Mouse (Mus musculus) large intestine, adult 2 months (tissue): ENCODE measurements around the gene Celf5. TPM values are rescaled to one million over a fixed set of nuclear protein-coding genes. Genes with fewer than 3 reads are reported as not detected.

Experiments used
- DNase-seq: peaks from one replicate; pipeline ENCODE4 v3.0.0-alpha.2; 2012; ENCODE audit warnings: low read depth, low spot score
- WGBS: fragments of 180-500 bp; shearing (Covaris S2); methylation state at CpG from one replicate; pipeline ENCODE4 v1.1.7; 2018; 5-methylcytosine and 5-hydroxymethylcytosine counted together
- polyA plus RNA-seq: library from polyadenylated mRNA; depleted of rRNA; stranded (reverse); fragments of >200 nt; gene quantifications from 2 replicates; pipeline ENCODE4 v1.2.3, GENCODE M21; 2012

Celf5 gene
- polyA plus RNA-seq, 1 experiment, result 2.3 TPM

DNA sequence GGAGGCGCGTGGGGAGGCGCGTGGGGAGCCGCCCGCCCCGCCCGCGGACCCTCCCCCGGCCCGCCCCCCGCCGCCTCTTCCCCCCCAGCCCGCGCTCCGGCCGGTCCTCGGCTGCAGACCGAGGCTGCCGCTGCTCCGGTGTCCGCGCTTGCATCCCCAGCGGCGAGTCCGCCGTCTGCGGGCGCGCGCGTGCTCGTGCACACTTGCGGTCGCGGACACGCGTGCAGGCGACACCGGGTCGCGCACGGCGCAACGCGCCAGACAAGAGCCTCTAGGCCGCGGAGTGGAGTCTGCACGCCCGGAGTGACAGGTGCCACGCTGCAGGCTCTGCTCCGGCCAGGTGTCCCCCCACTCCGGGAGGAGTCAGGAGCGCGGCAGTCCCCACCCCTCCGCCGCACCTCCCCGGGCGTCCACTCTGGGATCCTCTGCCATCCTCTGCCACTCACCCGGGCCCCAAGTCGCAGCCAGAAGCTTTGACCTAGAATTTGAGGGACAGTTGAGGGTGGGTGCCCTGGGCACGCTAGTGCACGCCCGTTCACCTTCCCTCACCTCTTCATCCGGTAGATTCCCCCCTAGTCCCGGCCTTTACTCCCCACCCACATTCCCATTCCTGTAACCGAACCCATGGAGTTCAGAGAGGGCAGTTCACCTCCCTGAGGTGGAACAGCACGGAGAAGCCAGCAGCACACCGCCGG is 51.5 kb downstream of the Celf5 start:
- DNase-seq, result no peak
- under 1% methylated on average over 70 of the region's 70 CpGs for WGBS

DNA sequence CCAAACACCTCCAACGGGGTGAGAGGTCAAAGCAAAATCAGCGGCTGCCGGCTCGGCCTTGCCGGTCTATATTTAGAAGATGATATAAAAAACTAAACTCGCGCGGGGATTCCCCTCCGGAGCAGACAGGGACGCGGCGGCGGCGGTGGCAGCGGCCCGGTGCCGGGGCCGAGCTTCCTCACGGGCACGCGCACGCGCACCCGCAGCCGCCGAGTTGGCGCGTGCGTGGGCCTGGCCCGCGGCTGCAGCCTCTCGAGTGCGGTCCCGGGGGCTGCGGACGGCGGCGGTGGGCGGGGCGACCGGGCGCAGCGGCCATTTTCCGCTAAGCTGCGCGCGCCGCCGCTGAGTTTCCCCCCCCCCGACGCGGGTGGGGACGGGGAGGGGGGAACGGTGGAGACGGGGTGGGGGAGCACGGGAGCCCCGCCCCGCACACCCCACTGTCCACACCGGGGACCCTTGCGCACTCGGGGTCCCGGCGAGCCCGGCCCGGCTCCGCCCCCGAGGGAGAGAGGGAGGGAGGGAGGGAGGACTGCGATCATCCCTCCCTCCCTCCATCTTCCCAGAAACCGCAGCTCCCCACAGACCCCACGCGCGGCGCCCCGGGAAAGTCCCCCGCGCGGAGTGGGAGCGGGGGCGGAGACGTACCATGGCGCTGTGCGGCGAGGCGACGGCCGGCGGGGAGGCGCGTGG is 52.2 kb downstream of the Celf5 start:
- under 1% methylated on average over 74 of the region's 89 CpGs for WGBS
- DNase-seq, result no peak

DNA sequence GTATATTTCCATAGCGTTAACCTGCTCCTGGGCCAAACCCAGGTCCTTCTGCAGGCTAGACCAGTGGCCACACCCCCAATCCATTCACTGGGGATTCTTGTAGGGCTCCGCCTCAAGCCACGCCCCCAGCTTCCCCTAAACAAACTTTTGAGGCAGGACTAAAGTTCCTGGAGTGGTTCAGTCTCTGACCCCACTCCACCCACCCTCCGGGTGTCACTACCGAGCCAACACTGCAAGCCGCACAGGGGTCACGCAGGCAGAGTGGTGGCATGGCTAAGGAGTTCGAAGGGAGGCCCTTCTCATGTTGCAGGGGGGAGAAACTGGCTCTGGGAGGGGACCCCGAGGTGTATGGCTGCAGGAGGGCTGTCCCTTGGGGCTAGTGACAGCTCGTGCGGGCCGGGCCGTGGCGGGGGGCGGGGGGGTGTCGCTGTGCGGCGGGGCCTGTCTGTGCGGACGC is 52.9 kb downstream of the Celf5 start:
- no peak for DNase-seq
- WGBS, result 1% methylated on average over 20 of the region's 20 CpGs

DNA sequence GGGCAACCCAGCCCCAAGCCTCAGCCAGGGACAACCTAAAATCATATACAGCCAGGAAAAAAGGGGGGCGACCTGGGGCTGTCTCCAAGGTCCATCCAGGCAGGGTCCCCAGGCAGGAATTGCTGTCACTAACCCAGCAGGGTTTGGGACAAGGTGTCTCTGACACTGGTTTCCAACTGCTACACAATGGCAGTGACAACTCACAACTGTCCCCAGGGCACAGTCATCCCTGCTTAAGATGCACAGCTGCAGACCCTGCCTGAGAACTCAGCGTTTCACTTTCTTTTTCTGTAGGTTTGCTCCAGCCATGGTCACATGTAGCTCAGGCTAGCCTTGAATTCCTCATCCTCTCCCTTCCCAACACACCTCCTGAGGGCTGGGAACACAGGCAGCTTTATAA is 53.4 kb downstream of the Celf5 start:
- 46% methylated on average over 2 of the region's 2 CpGs for WGBS
- no peak for DNase-seq

DNA sequence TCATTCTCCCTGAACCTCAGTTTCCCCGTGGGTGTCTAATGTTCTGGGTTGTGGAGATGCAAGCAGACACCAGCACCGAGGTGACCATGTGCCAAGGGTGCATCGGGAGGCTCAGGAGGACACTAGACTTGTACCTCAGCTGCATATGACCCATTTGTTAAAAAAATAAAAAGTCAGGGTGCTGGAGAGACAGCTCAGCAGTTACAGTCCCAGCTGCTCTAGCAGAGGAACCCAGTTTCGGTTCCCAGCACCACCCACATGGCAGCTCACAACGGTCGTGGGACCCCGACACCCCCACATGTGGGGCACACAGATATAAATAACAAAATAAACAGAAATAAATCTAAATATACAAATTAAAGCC is 54.0 kb downstream of the Celf5 start:
- WGBS, result 90% methylated on average over 7 of the region's 7 CpGs
- DNase-seq, result no peak

DNA sequence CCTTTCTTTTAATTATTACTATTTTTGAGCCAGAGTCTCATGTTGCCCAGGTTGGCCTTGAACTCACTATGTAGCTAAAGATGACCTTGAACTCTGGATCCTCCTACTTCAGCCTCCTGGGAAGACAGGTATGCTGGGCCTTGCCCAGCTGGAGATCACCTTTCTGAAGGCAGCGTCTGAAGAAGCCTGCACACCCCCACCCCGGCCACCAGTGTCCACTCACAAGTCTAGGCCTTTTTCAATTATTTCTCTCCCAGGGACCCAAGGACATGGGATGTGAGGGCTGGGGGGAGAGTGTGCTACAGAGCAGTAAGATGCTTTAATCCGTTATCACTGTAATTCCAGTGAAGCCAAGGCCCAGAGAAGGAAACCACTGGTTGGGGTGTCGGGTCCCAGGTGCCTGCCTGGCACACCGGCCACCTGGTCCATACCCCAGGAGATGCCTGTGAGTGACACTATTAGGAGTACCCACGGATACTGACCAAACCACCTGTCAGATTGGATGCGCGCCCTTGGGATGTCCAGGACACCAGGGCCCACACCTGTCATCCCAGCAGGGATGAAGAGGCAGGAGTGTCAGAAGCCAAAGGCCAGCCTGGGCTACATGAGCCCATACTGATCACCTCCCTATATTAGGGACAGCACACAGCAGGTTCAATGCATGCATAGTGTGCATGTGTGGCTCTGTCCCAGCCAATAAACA is 54.6 kb downstream of the Celf5 start:
- 86% methylated on average over 8 of the region's 8 CpGs for WGBS
- no peak for DNase-seq

DNA sequence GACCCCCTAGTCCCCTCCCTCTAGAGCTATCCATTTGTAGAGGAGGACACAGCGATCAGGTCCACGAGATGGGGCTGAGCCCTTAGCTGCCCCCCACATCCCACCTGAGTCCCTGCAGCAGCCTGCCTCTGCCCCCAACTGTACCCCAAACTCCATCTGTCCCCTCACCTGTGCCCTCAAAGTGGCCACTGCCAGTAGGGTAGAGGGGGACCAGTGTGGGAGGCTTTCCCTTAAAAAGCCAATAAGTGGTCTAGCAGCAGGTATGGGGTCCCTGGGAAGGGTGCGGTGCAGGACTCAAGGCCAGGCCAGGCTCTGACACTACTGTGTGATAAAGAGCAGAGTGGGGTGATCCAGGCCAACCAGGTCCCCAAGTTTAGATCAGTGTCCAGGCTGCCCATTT is 55.2 kb downstream of the Celf5 start:
- WGBS, result 38% methylated on average over 3 of the region's 3 CpGs
- no peak for DNase-seq

DNA sequence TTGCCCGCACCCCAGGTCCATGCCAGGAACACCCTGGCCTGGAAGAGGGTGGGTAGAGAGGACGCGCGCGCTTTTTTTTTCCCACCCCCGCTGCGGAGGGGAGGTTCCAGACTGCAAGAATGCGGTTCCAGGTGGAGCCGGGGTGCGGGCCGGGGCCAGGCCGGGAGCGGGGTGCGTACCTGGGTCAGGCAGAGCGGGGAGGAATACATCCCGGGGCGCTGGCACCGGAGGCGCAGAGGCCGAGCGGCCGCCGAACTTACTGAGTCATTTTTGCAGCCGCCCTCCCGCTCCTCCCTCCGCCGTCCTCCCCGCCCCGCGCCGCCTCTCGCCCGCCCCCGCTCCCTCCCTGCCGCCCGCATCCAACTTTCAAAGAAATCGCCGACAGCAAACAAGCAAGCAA is 55.6 kb downstream of the Celf5 start:
- under 1% methylated on average over 38 of the region's 38 CpGs for WGBS
- no peak for DNase-seq

DNA sequence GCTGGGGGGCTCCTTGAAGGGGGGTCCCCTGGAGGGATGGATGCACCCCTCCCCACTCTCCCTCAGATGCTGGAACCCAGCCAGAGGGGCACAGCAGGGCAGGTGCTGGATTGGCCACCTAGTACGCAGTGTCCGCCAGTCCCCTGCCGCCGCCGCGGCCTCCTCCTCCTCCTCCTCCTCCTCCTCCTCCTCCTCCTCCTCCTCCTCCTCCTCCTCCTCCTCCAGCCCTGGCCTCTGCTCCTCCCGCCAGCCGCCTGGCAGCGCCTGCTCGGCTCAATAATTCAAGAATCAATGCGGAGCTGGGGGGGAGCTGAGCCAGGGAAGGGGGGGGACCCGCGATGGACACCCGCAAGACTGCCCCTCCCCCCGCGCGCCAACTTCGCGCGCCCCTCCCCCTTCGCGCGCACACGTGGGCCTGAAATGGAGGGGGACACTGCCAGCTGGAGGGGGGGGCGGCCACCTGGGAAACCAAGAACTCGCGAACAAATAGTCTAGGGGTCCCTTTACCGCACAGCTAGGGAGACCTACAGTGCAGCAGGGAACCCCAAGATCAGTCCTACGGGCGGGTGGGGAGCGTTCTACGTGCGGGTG is 56.3 kb downstream of the Celf5 start:
- WGBS, result 0% methylated on average over 27 of the region's 33 CpGs
- no peak for DNase-seq

DNA sequence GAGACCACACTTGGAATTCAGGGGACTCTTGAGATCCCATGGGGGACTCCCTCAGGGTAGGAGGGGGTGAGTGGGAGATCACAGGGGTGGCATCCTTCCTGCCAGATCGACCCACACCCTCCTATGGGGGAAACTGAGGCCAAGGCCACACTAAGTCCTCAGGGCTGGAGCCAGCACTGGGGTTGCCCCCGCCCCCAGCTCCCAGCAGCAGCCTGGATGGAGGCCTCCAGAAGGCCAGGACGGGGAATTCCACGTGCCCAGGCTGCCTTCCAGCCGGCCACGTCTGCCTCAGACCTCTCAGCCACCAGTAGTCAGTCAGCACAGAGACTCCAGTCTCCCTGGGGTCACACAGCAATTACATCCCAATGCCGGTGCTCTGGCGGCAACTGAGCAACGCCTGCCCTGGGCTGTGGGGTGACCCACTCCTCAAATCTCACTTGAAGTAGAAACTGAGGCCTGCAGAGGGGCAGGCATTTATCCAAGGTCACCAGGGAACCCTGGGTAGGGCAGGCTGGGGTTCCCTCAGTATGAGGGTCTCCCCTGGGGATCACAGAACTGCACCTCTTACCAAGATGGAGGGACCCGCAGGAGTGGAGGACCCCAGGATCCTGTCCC is 57.2 kb downstream of the Celf5 start:
- no peak for DNase-seq
- 18% methylated on average over 10 of the region's 10 CpGs for WGBS

DNA sequence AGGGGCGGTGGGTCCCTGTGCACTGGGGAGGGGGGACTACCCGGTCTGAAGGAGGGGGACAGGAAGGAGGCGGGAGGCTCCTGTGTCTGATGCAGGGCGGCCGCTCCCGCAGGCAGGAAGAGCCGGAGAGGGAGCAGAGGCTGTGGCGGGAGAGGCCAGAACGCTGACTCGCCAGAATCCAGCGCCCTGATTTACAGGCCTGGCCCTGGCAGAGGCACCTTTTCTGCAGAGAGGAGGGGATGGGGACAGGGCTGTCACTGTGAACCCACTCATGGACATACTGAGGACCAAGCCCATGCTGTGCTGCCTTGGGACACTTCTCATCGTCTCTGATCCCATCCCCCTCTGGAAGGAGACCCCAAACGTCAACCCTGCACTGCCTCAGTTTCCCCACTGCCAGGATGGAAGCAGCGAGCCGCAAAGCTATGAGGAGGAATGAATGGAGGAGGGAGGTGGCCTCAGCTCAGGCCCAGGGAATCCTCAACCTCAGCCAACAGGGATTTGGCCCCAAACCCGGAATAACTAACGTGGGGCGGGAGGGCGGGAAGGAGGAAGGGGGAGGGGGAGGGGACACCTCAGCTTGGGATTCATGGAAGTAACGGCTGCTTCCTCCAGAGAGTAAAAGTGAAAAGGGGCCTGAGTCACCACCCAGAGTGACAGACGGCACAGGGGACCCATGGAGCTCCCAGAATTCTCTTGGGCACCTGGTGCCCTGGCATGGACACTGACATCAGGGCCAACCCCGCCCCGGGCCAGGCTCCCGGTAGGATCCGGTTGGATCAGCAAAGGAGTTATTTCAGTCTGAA is 58.1 kb downstream of the Celf5 start:
- 8% methylated on average over 25 of the region's 25 CpGs for WGBS
- no peak for DNase-seq

DNA sequence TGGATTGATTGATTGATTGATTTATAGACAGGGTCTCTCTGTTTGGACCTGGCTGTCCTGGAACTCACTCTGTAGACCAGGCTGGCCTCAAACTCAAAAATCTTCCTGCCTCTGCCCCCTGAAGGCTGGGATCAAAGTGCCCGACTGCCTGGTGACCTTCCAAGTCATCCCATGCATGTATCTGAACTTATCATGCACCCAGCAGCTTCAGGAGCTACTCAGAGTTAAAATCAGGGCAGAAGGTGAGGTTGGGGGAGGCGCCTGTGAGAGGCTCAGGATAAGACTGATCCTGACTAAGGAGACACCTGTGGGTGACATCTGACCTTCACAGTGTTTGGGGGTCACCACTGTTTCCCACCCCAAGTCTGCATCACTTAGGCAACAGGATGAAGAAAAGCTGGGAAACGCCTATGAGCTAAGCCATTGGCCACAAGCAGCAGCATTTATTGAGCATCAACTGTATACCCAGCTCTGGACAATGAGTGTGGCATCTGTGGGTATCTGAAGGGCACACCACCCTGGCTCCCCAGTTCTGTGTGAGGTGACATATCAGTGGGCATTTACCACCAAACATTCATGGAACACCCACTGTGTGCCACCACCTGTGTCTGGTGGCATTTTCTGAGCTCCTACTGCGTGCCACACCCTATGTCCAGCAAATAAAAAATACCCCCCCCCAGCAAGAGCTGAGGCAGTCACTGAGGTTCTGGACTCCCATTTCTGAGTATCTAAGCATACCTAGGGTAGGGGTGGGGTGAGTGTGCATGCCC is 58.8 kb downstream of the Celf5 start:
- 71% methylated on average over 4 of the region's 4 CpGs for WGBS
- DNase-seq, result no peak

DNA sequence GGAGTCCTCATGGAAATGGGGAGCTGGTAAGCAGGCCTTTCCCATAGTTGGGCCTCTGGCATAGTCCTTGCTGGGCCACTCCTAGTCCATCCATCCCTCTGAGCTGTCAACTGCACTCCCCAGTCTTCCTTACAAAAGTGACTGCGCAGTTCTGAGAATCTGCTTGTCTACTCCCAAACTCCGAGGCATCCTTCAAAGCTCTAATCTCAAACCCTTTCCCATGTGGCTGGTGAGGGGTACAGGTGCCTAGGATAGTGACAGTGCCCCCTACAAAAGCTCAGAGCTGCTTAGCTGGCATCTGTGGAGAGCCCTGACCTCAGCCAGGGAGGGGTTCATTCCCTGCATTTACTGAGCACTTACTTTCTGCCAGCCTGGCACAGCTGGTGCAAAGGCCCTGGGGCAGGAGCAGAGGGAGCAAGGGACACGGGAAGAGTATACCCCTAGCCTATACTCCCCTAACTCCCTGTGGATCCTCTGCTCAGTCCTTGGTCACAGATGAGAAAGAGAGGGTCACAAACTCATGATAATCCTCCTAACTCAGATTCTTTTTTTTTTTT is 59.8 kb downstream of the Celf5 start:
- WGBS, result 80% methylated on average over 3 of the region's 3 CpGs
- no peak for DNase-seq

DNA sequence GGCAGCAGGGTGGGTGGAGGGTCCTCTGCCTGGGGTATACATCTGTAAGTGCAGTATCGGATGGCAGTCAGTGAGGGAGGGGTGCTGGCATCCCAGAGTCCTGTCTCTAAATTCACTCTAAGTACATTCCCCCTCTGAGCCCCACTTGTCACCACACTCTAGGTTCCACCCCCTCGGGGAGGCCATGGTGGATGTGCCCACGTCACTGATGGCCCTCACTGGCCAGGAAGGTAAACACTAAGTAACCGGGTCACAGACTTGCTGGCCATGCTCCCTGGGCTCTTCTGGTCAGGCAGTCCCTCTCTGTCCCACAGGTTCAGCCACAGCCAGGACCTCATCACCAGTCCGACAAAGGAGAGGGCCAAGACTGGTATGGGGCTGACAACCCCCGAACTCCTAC is 60.3 kb downstream of the Celf5 start:
- DNase-seq, result no peak
- WGBS, result 73% methylated on average over 6 of the region's 6 CpGs

DNA sequence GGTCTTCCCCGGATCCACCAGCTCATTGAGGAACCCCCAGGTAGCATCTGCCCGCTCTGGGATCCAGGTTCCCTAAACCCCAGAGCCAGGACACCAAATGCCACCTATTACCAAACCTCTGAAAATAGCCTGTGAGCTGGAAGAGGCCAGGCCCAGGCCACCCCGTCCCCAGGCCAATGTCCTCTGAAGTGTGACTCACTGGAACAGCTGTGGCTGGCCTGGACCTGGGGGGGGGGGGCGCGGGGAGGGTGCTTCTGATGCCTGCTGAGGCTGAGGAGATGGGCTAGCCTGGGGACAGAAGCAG is 60.8 kb downstream of the Celf5 start:
- DNase-seq, result no peak
- WGBS, result 74% methylated on average over 5 of the region's 5 CpGs

DNA sequence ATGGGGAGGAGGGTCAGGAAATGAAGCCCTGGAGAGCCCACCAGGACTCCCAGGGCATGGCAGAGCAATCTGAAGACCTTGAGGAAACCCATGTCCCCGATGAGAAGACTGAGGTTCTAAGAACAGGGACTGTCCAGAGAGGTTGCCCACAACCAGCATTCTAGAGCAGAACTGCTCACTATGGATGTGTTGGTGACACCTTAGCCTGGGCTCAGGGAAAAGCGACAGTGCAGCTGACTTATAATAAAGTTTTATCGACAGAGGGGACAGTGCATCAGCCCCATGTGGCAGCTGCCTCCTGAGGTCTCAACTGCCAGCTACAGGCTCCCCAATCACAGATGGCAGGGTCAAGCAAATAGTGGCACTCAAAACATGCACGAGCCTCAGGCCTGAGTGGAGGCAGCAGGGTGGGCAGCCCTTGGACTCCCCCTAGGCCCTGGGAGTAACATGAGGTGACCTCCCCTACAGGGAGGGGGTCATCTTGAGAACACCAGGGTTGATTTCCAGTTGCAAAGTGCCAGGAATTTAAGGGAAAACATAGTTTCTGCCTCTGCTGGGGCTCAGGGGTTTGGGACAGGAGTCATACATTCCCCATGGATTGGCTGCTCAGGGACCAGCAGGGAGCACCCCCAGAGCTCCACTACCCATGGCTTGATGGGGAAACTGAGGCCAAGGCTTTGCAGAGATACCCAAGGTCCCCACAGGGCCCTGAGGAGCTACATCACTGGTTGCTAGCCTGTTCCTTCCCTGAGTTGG is 61.3 kb downstream of the Celf5 start:
- WGBS, result 63% methylated on average over 4 of the region's 4 CpGs

DNA sequence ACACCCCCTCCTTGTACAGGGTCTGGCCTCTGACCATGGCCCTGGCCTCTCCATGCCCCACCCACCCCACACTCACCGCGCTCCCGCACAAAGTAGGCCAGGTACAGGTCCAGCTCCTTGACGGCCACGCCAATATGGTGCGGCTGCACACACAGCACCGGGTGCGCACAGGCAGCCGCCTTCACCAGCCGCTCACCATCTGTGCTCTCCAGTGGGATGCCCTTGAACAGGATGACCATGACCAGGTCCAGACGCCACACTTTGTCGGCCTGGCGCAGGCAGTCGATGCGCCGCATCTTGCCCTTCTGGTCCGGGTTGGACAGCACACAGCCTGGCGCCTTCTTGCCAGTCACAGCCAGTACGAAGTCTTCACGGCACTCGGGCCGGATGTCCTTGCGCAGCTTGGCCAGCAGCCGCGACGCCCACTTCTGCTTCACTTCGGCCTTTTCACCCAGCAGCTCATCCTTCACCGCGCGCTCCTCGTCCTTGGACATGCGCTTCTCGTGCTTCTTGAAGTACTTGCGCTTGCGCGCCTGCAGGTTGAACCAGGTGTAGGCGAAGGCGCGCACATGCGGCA is 62.2 kb downstream of the Celf5 start:
- WGBS, result 90% methylated on average over 40 of the region's 40 CpGs
- DNase-seq, result no peak

More for the DNA sequence above, 61.3 kb downstream of the Celf5 start:
- DNase-seq, result no peak
